Comparison of ENCODE assay signal across 10 mouse cellular contexts in the genomic region with DNA sequence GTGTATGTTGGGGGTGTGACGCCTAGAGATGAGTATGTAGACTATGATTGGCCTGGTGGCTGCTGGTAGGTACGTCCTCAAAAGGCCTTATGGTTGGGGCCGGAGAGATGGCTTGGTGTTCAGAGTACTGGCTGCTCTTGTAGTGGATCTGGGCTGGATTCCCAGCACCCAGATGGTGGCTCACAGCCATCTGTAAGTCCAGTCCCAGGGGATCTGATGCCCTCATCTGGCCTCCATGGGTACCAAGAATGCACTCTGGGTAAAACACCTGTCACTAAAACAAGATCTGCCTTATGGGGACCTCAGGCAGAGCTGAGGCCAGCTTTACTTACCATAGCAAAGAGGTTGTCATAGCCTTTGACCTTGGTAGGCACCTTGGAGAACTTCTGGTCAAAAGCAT. TPM values are rescaled to one million over a fixed set of nuclear protein-coding genes. Genes with fewer than 3 reads are reported as not detected.
DNase-seq lines count a peak whose midpoint lies in the region; ATAC-seq and TF ChIP-seq lines count a peak whose summit lies in the region.
"Had no signal": no experiment of that assay in that cellular context is flagged by ENCODE, and none has a peak within 500 bp of the region (broad histone marks: within the 10 kb centered on the region; RNA-seq: fewer than 3 reads in every experiment).

No protein-coding gene starts in this region.

- no peak for TF ChIP-seq EP300 in ES-Bruce4 (IDR thresholded peaks at IDR 0.05; ENCODE audit: insufficient read depth, low read depth, low read length)

- H3K9ac ChIP-seq in heart, embryonic 11.5 days (ENCODE audit: low read depth, low read length), result no peak overlapping the region
- peak overlapping the region; percentile 95; the same call in 1 of the 2 replicates for H3K9ac ChIP-seq in ES-Bruce4 (ENCODE audit: low read depth, poor library complexity, severe bottlenecking)
- H3K9ac ChIP-seq in forebrain, embryonic 16.5 days (replicated peaks; ENCODE audit: low read depth, low read length), result no peak overlapping the region
- no peak overlapping the region for H3K9ac ChIP-seq in liver, embryonic 16.5 days (ENCODE audit: low read depth, low read length)

- 96% methylated on average over 3 of the region's 3 CpGs for WGBS in heart, embryonic 11.5 days (ENCODE audit: insufficient replicate concordance)
- 97% methylated on average over 3 of the region's 3 CpGs for WGBS in forebrain, embryonic 16.5 days
- 78% methylated on average over 3 of the region's 3 CpGs for WGBS in liver, embryonic 16.5 days (ENCODE audit: insufficient replicate concordance)

- no peaks in the 10 kb centered on the region for H3K27me3 ChIP-seq in heart, embryonic 11.5 days (ENCODE audit: control insufficient read depth, insufficient read depth, low read length)
- no peaks in the 10 kb centered on the region for H3K27me3 ChIP-seq in ES-Bruce4 (ENCODE audit: control insufficient read depth, insufficient read depth, low read length, poor library complexity, severe bottlenecking)
- no peaks in the 10 kb centered on the region for H3K27me3 ChIP-seq in forebrain, embryonic 16.5 days (replicated peaks; ENCODE audit: control insufficient read depth, insufficient read depth, low read length)
- no peaks in the 10 kb centered on the region for H3K27me3 ChIP-seq in liver, embryonic 16.5 days (ENCODE audit: control insufficient read depth, insufficient read depth, low read depth, low read length)

- no peak for TF ChIP-seq POLR2A in ES-Bruce4 (IDR thresholded peaks at IDR 0.05; ENCODE audit: insufficient read depth, low read length)

- H3K9me3 ChIP-seq in heart, embryonic 11.5 days (replicated peaks; ENCODE audit: control insufficient read depth, low read length), result no peaks in the 10 kb centered on the region
- H3K9me3 ChIP-seq in ES-Bruce4 (replicated peaks; ENCODE audit: control insufficient read depth, insufficient read depth, low read length, poor library complexity, severe bottlenecking), result no peaks in the 10 kb centered on the region
- H3K9me3 ChIP-seq in forebrain, embryonic 16.5 days (ENCODE audit: control insufficient read depth, low read length), result no peaks in the 10 kb centered on the region
- H3K9me3 ChIP-seq in liver, embryonic 16.5 days (replicated peaks; ENCODE audit: control insufficient read depth, low read length), result no peaks in the 10 kb centered on the region

- DNase-seq in heart, postnatal 14 days, result no peak
- no peak for DNase-seq in gastrocnemius, adult 18-20 months (ENCODE audit: low spot score)
- no peak for DNase-seq in left cerebral cortex, postnatal 14 days (ENCODE audit: low spot score in 2 of 2)
- DNase-seq in right cerebral cortex, postnatal 4 days, result no peak
- DNase-seq: thymus, postnatal 4 days had no signal

- TF ChIP-seq CTCF in ES-Bruce4 (IDR thresholded peaks at IDR 0.05; ENCODE audit: low read depth, low read length), result no peak

- peaks cover 26% of the 10 kb centered on the region for H3K4me1 ChIP-seq in heart, embryonic 11.5 days (ENCODE audit: control insufficient read depth, insufficient read depth, low read length)
- no peaks in the 10 kb centered on the region for H3K4me1 ChIP-seq in ES-Bruce4 (ENCODE audit: control insufficient read depth, insufficient read depth, low read length)
- peaks cover 35% of the 10 kb centered on the region for H3K4me1 ChIP-seq in forebrain, embryonic 16.5 days (replicated peaks; ENCODE audit: control insufficient read depth, insufficient read depth, low read length)
- H3K4me1 ChIP-seq in liver, embryonic 16.5 days (ENCODE audit: control insufficient read depth, low read depth, low read length), result peaks cover 30% of the 10 kb centered on the region

- H3K4me3 ChIP-seq in heart, embryonic 11.5 days (ENCODE audit: low read depth, low read length), result peak overlapping the region; percentile 96; the same call in 1 of the 2 replicates
- peak overlapping the region; percentile 99 for H3K4me3 ChIP-seq in ES-Bruce4 (ENCODE audit: low read depth, low read length)
- H3K4me3 ChIP-seq in forebrain, embryonic 16.5 days (replicated peaks; ENCODE audit: low read length), result peak overlapping the region; percentile 81; the same call in 1 of the 2 replicates
- peak overlapping the region; percentile 76; the same call in 1 of the 2 replicates for H3K4me3 ChIP-seq in liver, embryonic 16.5 days (ENCODE audit: low read depth, low read length)

- intact Hi-C loops in heart, postnatal 14 days (cut with DNase I), result no loop called here
- intact Hi-C loops in left cerebral cortex, postnatal 14 days (cut with DNase I), result no loop called here

- H3K4me2 ChIP-seq in heart, embryonic 11.5 days, result peak overlapping the region; percentile 91
- no peak overlapping the region for H3K4me2 ChIP-seq in forebrain, embryonic 16.5 days (ENCODE audit: low read length)
- peak overlapping the region; percentile 93; the same call in 1 of the 2 replicates for H3K4me2 ChIP-seq in liver, embryonic 16.5 days (ENCODE audit: low read depth, low read length)

- no peak for ATAC-seq in heart, embryonic 11.5 days (replicated peaks; ENCODE audit: insufficient number of reproducible peaks, low FRiP score, low TSS enrichment)
- no peak for ATAC-seq in forebrain, embryonic 16.5 days
- ATAC-seq in liver, embryonic 16.5 days (ENCODE audit: low read depth), result no peak

- no peak overlapping the region for H3K27ac ChIP-seq in heart, embryonic 11.5 days (ENCODE audit: low read depth, low read length)
- no peak overlapping the region for H3K27ac ChIP-seq in ES-Bruce4 (ENCODE audit: insufficient read depth, low read length)
- H3K27ac ChIP-seq in forebrain, embryonic 16.5 days (ENCODE audit: low read length), result no peak overlapping the region
- H3K27ac ChIP-seq in liver, embryonic 16.5 days (ENCODE audit: low read length), result no peak overlapping the region

- H3K36me3 ChIP-seq in heart, embryonic 11.5 days (ENCODE audit: control insufficient read depth, insufficient read depth, low read length), result peaks cover 15% of the 10 kb centered on the region
- peaks cover 52% of the 10 kb centered on the region for H3K36me3 ChIP-seq in ES-Bruce4 (ENCODE audit: control insufficient read depth, insufficient read depth, low read length, poor library complexity, severe bottlenecking)
- peaks cover 7% of the 10 kb centered on the region for H3K36me3 ChIP-seq in forebrain, embryonic 16.5 days (ENCODE audit: control insufficient read depth, insufficient read depth)
- H3K36me3 ChIP-seq in liver, embryonic 16.5 days (ENCODE audit: control insufficient read depth, insufficient read depth), result peaks cover 14% of the 10 kb centered on the region

RNA-seq across cellular contexts. Expression of gene Asna1, which starts 1.2 kb away (rescaled TPM):
- 108 and 118 TPM in 2 replicates for polyA plus RNA-seq in heart, embryonic 11.5 days (2014; fragmentation: Nextera tagmentation; extraction: Ambion mirVana)
- total RNA-seq in heart, postnatal 14 days (2021), result 10 to 100 TPM; 65.7 to 67.1 TPM
- 170 and 171 TPM in 2 replicates for polyA plus RNA-seq in ES-Bruce4 (2011; ENCODE audit: insufficient read depth, insufficient read length, low read depth, missing spikeins)
- polyA plus RNA-seq in forebrain, embryonic 16.5 days (2015; fragmentation: Nextera tagmentation; extraction: Ambion mirVana), result 144 and 153 TPM in 2 replicates
- polyA plus RNA-seq in liver, embryonic 16.5 days (2015; fragmentation: Nextera tagmentation; extraction: Ambion mirVana), result 48.6 and 55.8 TPM in 2 replicates
- 10 to 100 TPM; 53.6 to 58.0 TPM for total RNA-seq in gastrocnemius, adult 18-20 months (2021)
- 100 to 1,000 TPM; 116 to 117 TPM for total RNA-seq in left cerebral cortex, postnatal 14 days (2021)

RNA-seq across cellular contexts. Expression of gene Trir, which starts 2.8 kb away (rescaled TPM):
- polyA plus RNA-seq in heart, embryonic 11.5 days (2014; fragmentation: Nextera tagmentation; extraction: Ambion mirVana), result 99.7 and 101 TPM in 2 replicates
- 10 to 100 TPM; 90.8 to 99.1 TPM for total RNA-seq in heart, postnatal 14 days (2021)
- 82.4 and 96.1 TPM in 2 replicates for polyA plus RNA-seq in ES-Bruce4 (2011; ENCODE audit: insufficient read depth, insufficient read length, low read depth, missing spikeins)
- polyA plus RNA-seq in forebrain, embryonic 16.5 days (2015; fragmentation: Nextera tagmentation; extraction: Ambion mirVana), result 108 and 110 TPM in 2 replicates
- polyA plus RNA-seq in liver, embryonic 16.5 days (2015; fragmentation: Nextera tagmentation; extraction: Ambion mirVana), result 49.2 and 50.0 TPM in 2 replicates
- total RNA-seq in gastrocnemius, adult 18-20 months (2021), result 10 to 100 TPM; 70.4 to 78.8 TPM
- total RNA-seq in left cerebral cortex, postnatal 14 days (2021), result 100 to 1,000 TPM; 128 to 146 TPM

RNA-seq across cellular contexts. Expression of gene Best2, which starts 9.5 kb away (rescaled TPM):
- polyA plus RNA-seq in heart, embryonic 11.5 days (2014; fragmentation: Nextera tagmentation; extraction: Ambion mirVana), result not detected in 2 replicates
- total RNA-seq in heart, postnatal 14 days (2021), result not detected
- 0.70 and 1.2 TPM in 2 replicates for polyA plus RNA-seq in ES-Bruce4 (2011; ENCODE audit: insufficient read depth, insufficient read length, low read depth, missing spikeins)
- polyA plus RNA-seq in forebrain, embryonic 16.5 days (2015; fragmentation: Nextera tagmentation; extraction: Ambion mirVana), result not detected in 2 replicates
- polyA plus RNA-seq in liver, embryonic 16.5 days (2015; fragmentation: Nextera tagmentation; extraction: Ambion mirVana), result not detected in 2 replicates
- not detected for total RNA-seq in gastrocnemius, adult 18-20 months (2021)
- total RNA-seq in left cerebral cortex, postnatal 14 days (2021), result not detected
- total RNA-seq: granulocyte monocyte progenitor cell, adult 5-6 weeks had no signal

RNA-seq across cellular contexts. Expression of gene Tnpo2, which starts 12.9 kb away (rescaled TPM):
- 15.7 and 16.2 TPM in 2 replicates for polyA plus RNA-seq in heart, embryonic 11.5 days (2014; fragmentation: Nextera tagmentation; extraction: Ambion mirVana)
- 10 to 100 TPM; 28.0 to 42.2 TPM for total RNA-seq in heart, postnatal 14 days (2021)
- 193 and 195 TPM in 2 replicates for polyA plus RNA-seq in ES-Bruce4 (2011; ENCODE audit: insufficient read depth, insufficient read length, low read depth, missing spikeins)
- polyA plus RNA-seq in forebrain, embryonic 16.5 days (2015; fragmentation: Nextera tagmentation; extraction: Ambion mirVana), result 72.8 and 83.4 TPM in 2 replicates
- 17.7 and 17.8 TPM in 2 replicates for polyA plus RNA-seq in liver, embryonic 16.5 days (2015; fragmentation: Nextera tagmentation; extraction: Ambion mirVana)
- total RNA-seq in gastrocnemius, adult 18-20 months (2021), result 10 to 100 TPM; 27.6 to 35.4 TPM
- total RNA-seq in left cerebral cortex, postnatal 14 days (2021), result 100 to 1,000 TPM; 165 to 171 TPM

RNA-seq across cellular contexts. Expression of gene Hook2, which starts 33.4 kb away (rescaled TPM):
- 6.7 and 7.1 TPM in 2 replicates for polyA plus RNA-seq in heart, embryonic 11.5 days (2014; fragmentation: Nextera tagmentation; extraction: Ambion mirVana)
- 1 to 10 TPM; 1.6 to 2.0 TPM for total RNA-seq in heart, postnatal 14 days (2021)
- 41.5 and 41.8 TPM in 2 replicates for polyA plus RNA-seq in ES-Bruce4 (2011; ENCODE audit: insufficient read depth, insufficient read length, low read depth, missing spikeins)
- polyA plus RNA-seq in forebrain, embryonic 16.5 days (2015; fragmentation: Nextera tagmentation; extraction: Ambion mirVana), result 31.3 and 39.8 TPM in 2 replicates
- polyA plus RNA-seq in liver, embryonic 16.5 days (2015; fragmentation: Nextera tagmentation; extraction: Ambion mirVana), result 8.5 and 9.5 TPM in 2 replicates
- 1 to 10 TPM; 2.1 to 2.7 TPM for total RNA-seq in gastrocnemius, adult 18-20 months (2021)
- 1 to 10 TPM; 7.5 to 8.1 TPM for total RNA-seq in left cerebral cortex, postnatal 14 days (2021)
